Mouse (Mus musculus): ENCODE data around the gene Pi16. TPM values are rescaled to one million over a fixed set of nuclear protein-coding genes. Genes with fewer than 3 reads are reported as not detected.

Pi16 gene
- total and polyA plus RNA-seq, 3 experiments = 24.1 to 63.1 (median 40.7) TPM

GRCm38 (mm10) chr17:29361982-29362691 lies 44.7 kb downstream of the Pi16 start:
- no peaks in the 10 kb centered on the region for H3K27me3 ChIP-seq (ENCODE audit: control insufficient read depth, insufficient read depth, low read length)
- no peak overlapping the region for H3K27ac ChIP-seq
- peak in 1 of 2 experiments; percentile 45 for DNase-seq
- TF ChIP-seq POLR2A (IDR thresholded peaks at IDR 0.05; ENCODE audit: insufficient read depth, low read depth, low read length) (no peak), EP300 (IDR thresholded peaks at IDR 0.05; ENCODE audit: insufficient read depth, low read depth, low read length) (no peak)
- 70% methylated on average over 8 of the region's 8 CpGs for WGBS
- no peaks in the 10 kb centered on the region for H3K36me3 ChIP-seq (ENCODE audit: control insufficient read depth, insufficient read depth, low read length)
- H3K9ac ChIP-seq (ENCODE audit: low read depth, low read length) = no peak overlapping the region
- no peak overlapping the region for H3K4me3 ChIP-seq
- intact Hi-C loops (cut with DNase I) = no loop called here
- H3K4me1 ChIP-seq (ENCODE audit: control insufficient read depth, insufficient read depth, low read length) = no peaks in the 10 kb centered on the region
- no peaks in the 10 kb centered on the region for H3K79me2 ChIP-seq (replicated peaks; ENCODE audit: control insufficient read depth, insufficient read depth, low read length)

- Histone ChIP-seq H3K36me3 (ENCODE audit: control insufficient read depth, insufficient read depth, low read length) (no peaks in the 10 kb centered on the region), H3K27ac (no peak overlapping the region), H3K4me3 (no peak overlapping the region), H3K4me1 (ENCODE audit: control insufficient read depth, insufficient read depth, low read length) (no peaks in the 10 kb centered on the region), H3K27me3 (ENCODE audit: control insufficient read depth, insufficient read depth, low read length) (no peaks in the 10 kb centered on the region), H3K9ac (ENCODE audit: low read depth, low read length) (no peak overlapping the region), H3K79me2 (replicated peaks; ENCODE audit: control insufficient read depth, insufficient read depth, low read length) (no peaks in the 10 kb centered on the region)
- TF ChIP-seq EP300 (IDR thresholded peaks at IDR 0.05; ENCODE audit: insufficient read depth, low read depth, low read length) = no peak
- TF ChIP-seq POLR2A (IDR thresholded peaks at IDR 0.05; ENCODE audit: insufficient read depth, low read depth, low read length) = no peak
- TF ChIP-seq CTCF (IDR thresholded peaks at IDR 0.05) = no peak
- DNase-seq = peak in 1 of 2 experiments; percentile 4
- intact Hi-C loops (cut with DNase I) = no loop called here
- WGBS = 84% methylated on average over 8 of the region's 8 CpGs
Measured at GRCm38 (mm10) chr17:29363109-29363508, 45.6 kb downstream of the Pi16 start.

- 82% methylated on average over 13 of the region's 13 CpGs for WGBS
- intact Hi-C loops (cut with DNase I) = no loop called here
- no peak for TF ChIP-seq POLR2A (IDR thresholded peaks at IDR 0.05; ENCODE audit: insufficient read depth, low read depth, low read length)
- no peak for TF ChIP-seq EP300 (IDR thresholded peaks at IDR 0.05; ENCODE audit: insufficient read depth, low read depth, low read length)
- no peak for TF ChIP-seq CTCF (IDR thresholded peaks at IDR 0.05)
Measured at GRCm38 (mm10) chr17:29365105-29365621, 47.7 kb downstream of the Pi16 start.

GRCm38 (mm10) chr17:29368726-29369125 lies 51.2 kb downstream of the Pi16 start:
- no peaks in the 10 kb centered on the region for H3K4me1 ChIP-seq (ENCODE audit: control insufficient read depth, insufficient read depth, low read length)
- no peak overlapping the region for H3K27ac ChIP-seq
- no peaks in the 10 kb centered on the region for H3K27me3 ChIP-seq (ENCODE audit: control insufficient read depth, insufficient read depth, low read length)
- no peak for DNase-seq
- H3K9ac ChIP-seq (ENCODE audit: low read depth, low read length) = no peak overlapping the region
- WGBS = 58% methylated on average over 7 of the region's 7 CpGs
- H3K79me2 ChIP-seq (replicated peaks; ENCODE audit: control insufficient read depth, insufficient read depth, low read length) = no peaks in the 10 kb centered on the region
- no peak overlapping the region for H3K4me3 ChIP-seq
- no peak for TF ChIP-seq POLR2A (IDR thresholded peaks at IDR 0.05; ENCODE audit: insufficient read depth, low read depth, low read length)
- TF ChIP-seq EP300 (IDR thresholded peaks at IDR 0.05; ENCODE audit: insufficient read depth, low read depth, low read length) = no peak
- H3K36me3 ChIP-seq (ENCODE audit: control insufficient read depth, insufficient read depth, low read length) = no peaks in the 10 kb centered on the region
- intact Hi-C loops (cut with DNase I) = no loop called here

More at GRCm38 (mm10) chr17:29365105-29365621, 47.7 kb downstream of the Pi16 start:
- Histone ChIP-seq H3K4me1 (ENCODE audit: control insufficient read depth, insufficient read depth, low read length) (no peaks in the 10 kb centered on the region), H3K36me3 (ENCODE audit: control insufficient read depth, insufficient read depth, low read length) (no peaks in the 10 kb centered on the region), H3K27ac (no peak overlapping the region), H3K9ac (ENCODE audit: low read depth, low read length) (no peak overlapping the region), H3K27me3 (ENCODE audit: control insufficient read depth, insufficient read depth, low read length) (no peaks in the 10 kb centered on the region), H3K79me2 (replicated peaks; ENCODE audit: control insufficient read depth, insufficient read depth, low read length) (no peaks in the 10 kb centered on the region), H3K4me3 (no peak overlapping the region)
- DNase-seq = peak in 1 of 2 experiments; percentile 32

- intact Hi-C loops (cut with DNase I) = loop anchor here (1.0 to 5.0 kb wide), 4 partner anchors 79 to 194 kb away; partner anchors contain the start of gene BC004004
- no peaks in the 10 kb centered on the region for H3K4me1 ChIP-seq (ENCODE audit: control insufficient read depth, insufficient read depth, low read length)
- H3K9ac ChIP-seq (ENCODE audit: low read depth, low read length) = no peak overlapping the region
- H3K27ac ChIP-seq = no peak overlapping the region
- H3K79me2 ChIP-seq (replicated peaks; ENCODE audit: control insufficient read depth, insufficient read depth, low read length) = no peaks in the 10 kb centered on the region
- DNase-seq = peak; percentile 90 to 92
- no peak overlapping the region for H3K4me3 ChIP-seq
- WGBS = 7% methylated on average over 5 of the region's 5 CpGs
- H3K27me3 ChIP-seq (ENCODE audit: control insufficient read depth, insufficient read depth, low read length) = no peaks in the 10 kb centered on the region
- peak; percentile 100 for TF ChIP-seq EP300 (IDR thresholded peaks at IDR 0.05; ENCODE audit: insufficient read depth, low read depth, low read length)
- peak; percentile 99; the same call in 1 of the 2 replicates for TF ChIP-seq CTCF (IDR thresholded peaks at IDR 0.05)
- peak; percentile 31; the same call in 1 of the 2 replicates for TF ChIP-seq POLR2A (IDR thresholded peaks at IDR 0.05; ENCODE audit: insufficient read depth, low read depth, low read length)
- H3K36me3 ChIP-seq (ENCODE audit: control insufficient read depth, insufficient read depth, low read length) = no peaks in the 10 kb centered on the region
Measured at GRCm38 (mm10) chr17:29370984-29371723, 53.7 kb downstream of the Pi16 start.
